Mouse (Mus musculus): Measurements from ENCODE around the gene Tars2. TPM values are rescaled to one million over a fixed set of nuclear protein-coding genes. Genes with fewer than 3 reads are reported as not detected.

Gene Tars2
- polyA plus RNA-seq, 1 experiment from 2014 or later: 50.4 TPM

DNA sequence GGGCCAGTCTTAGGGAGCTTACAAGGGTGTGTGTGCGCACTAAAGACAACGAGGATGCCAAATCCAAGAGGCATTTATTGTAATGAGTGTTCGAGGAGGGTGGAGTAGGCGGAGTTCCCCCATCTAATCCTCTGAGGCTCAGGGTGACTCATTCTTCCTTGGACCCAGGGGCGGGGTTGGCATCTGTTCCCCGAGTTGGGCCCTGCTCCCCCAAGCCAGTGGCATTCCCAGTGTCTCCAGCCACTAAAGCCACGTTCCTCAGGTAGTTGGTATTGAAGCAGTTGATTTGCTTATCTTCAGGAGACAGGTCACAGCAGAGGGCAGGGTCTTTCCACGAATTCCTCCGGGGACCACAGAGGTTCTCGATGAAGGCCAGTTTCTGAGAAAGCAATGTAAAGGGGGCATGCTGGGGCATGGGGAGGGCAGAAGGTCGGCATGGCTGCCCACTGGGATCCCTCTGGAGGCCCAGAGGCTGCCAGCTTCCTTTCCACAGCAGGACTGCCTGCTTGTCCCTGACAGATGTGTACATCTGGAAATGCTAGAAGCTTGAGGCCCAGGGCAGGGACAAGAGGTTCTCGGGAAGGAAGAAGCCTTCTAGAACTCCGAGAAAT, 25.8 kb downstream of the Tars2 start:
- Histone ChIP-seq H3K27ac (peak overlapping the region; percentile 57), H3K9ac (peak overlapping the region; percentile 12), H3K4me1 (replicated peaks) (peaks cover 44% of the 10 kb centered on the region), H3K36me3 (peaks cover 27% of the 10 kb centered on the region), H3K4me2 (peak overlapping the region; percentile 27), H3K9me3 (replicated peaks) (no peaks in the 10 kb centered on the region), H3K27me3 (no peaks in the 10 kb centered on the region), H3K4me3 (replicated peaks) (no peak overlapping the region)
- peak; percentile 50 for DNase-seq
- ATAC-seq (ENCODE audit: low read depth): peak; percentile 66
- 40% methylated on average over 13 of the region's 13 CpGs for whole genome bisulfite sequencing (ENCODE audit: insufficient replicate concordance)

DNA sequence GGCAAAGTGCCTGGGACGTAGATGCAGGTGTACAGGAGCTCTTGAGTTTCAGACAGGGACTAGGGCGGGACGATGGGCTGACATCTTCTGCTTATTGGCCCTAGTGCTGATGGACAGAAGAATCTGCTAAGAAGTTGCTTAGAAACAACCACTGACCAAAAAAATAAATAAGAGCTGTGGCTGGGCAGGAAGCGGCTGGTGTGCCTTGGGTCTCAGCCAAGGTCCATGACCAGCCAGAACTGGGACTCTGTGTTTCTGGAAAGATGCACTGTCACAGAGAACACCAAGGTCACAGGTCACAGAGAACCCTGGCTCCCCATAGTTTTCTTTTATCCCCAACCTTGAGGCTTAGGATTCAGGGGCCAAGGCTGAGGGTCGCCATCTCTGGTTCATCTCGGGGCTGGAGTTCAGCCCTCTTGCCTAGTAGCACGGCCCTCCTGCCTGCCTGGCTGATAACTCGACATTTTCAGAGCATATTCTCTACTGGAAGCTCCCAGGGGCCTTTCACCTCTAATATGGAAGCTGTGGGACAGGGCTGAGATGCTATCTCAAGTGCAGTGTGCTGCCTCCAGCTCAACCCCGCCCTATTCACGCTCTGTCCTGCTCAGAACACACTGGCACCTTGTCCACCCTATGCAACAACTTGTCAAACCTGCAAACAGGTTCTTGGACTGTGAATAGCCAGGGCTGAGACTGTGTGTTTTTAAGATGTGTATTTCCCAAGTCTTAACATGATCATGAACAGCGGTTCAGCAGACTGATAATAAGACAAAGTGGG, 27.1 kb downstream of the Tars2 start:
- DNase-seq: no peak
- H3K27me3 ChIP-seq: no peaks in the 10 kb centered on the region
- ATAC-seq (ENCODE audit: low read depth): no peak
- no peak overlapping the region for H3K4me2 ChIP-seq
- peaks cover 22% of the 10 kb centered on the region for H3K36me3 ChIP-seq
- peak overlapping the region; percentile 2; the same call in 1 of the 2 replicates for H3K27ac ChIP-seq
- no peak overlapping the region for H3K4me3 ChIP-seq (replicated peaks)
- WGBS (ENCODE audit: insufficient replicate concordance): 62% methylated on average over 11 of the region's 11 CpGs
- H3K9me3 ChIP-seq (replicated peaks): no peaks in the 10 kb centered on the region
- H3K9ac ChIP-seq: no peak overlapping the region
- peaks cover 37% of the 10 kb centered on the region for H3K4me1 ChIP-seq (replicated peaks)

DNA sequence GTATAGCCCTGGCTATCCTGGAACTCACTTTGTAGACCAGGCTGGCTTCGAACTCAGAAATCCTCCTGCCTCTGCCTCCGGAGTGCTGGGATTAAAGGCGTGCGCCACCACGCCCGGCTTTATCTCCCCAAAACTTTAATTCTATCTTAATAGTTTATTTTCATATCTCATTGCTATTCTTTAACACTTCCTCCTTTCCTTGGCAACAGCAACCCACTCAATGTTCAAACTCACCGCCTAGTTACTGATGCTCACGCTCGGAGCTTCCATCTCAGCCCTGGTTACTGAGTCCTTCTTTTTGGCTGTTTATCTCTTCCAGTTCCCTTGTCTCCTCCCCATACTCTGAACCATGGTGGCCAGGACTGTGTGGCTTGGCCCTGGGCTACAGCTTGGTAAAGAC, 27.7 kb downstream of the Tars2 start:
- Histone ChIP-seq H3K27ac (no peak overlapping the region), H3K36me3 (peaks cover 22% of the 10 kb centered on the region), H3K9ac (no peak overlapping the region), H3K4me1 (replicated peaks) (peaks cover 37% of the 10 kb centered on the region), H3K4me2 (no peak overlapping the region), H3K4me3 (replicated peaks) (no peak overlapping the region), H3K27me3 (no peaks in the 10 kb centered on the region), H3K9me3 (replicated peaks) (no peaks in the 10 kb centered on the region)
- ATAC-seq (ENCODE audit: low read depth) (no peak), DNase-seq (no peak)
- WGBS (ENCODE audit: insufficient replicate concordance): 88% methylated on average over 9 of the region's 9 CpGs

DNA sequence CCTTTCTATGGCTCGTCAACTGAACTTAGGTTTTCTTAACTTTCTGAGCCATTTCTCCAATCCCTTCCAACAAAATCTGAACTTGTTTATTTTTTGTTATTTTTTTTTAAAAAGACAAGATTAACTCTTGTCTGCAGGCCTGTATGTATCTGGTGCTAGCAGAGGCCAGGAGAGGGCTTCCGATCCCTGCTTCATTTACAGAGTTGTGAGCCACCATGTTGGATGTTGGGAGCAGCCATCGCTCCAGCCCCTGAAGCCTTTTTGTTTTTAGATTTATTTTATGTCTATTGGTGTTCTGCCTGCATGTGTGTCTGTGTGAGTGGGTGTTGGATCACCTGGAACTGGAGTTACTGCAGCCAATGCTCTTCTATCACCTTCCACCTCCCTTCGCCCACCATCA, 28.2 kb downstream of the Tars2 start:
- Histone ChIP-seq H3K4me2 (no peak overlapping the region), H3K36me3 (peaks cover 22% of the 10 kb centered on the region), H3K27me3 (no peaks in the 10 kb centered on the region), H3K27ac (no peak overlapping the region), H3K9ac (no peak overlapping the region), H3K4me1 (replicated peaks) (peaks cover 37% of the 10 kb centered on the region), H3K4me3 (replicated peaks) (no peak overlapping the region), H3K9me3 (replicated peaks) (no peaks in the 10 kb centered on the region)
- ATAC-seq (ENCODE audit: low read depth) (no peak), DNase-seq (no peak)
- 84% methylated on average over 4 of the region's 4 CpGs for WGBS (ENCODE audit: insufficient replicate concordance)

DNA sequence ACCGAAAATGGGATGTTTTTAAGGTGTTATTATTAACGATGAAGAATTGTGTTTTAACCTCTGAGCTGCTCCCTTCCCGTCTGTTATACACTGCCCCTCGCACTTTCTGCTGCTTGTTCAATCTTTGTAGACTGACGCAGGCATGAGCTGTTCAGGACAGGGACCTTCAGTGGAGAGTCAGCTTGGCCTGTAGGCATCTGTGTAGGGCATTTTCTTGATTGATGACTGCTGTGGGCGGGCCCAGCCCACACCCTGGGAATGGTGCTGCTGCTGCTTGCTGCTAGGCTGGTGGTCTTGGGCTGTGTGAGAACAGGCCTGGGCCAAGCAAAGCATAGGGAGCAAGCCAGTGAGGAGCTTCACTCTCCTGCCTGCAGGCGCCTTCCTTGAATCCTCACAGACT, 29.6 kb downstream of the Tars2 start:
- Histone ChIP-seq H3K9me3 (replicated peaks) (no peaks in the 10 kb centered on the region), H3K36me3 (peaks cover 9% of the 10 kb centered on the region), H3K27me3 (no peaks in the 10 kb centered on the region), H3K4me2 (no peak overlapping the region), H3K4me1 (replicated peaks) (peaks cover 32% of the 10 kb centered on the region), H3K27ac (no peak overlapping the region), H3K9ac (no peak overlapping the region), H3K4me3 (replicated peaks) (no peak overlapping the region)
- 75% methylated on average over 7 of the region's 7 CpGs for WGBS (ENCODE audit: insufficient replicate concordance)
- DNase-seq (no peak), ATAC-seq (ENCODE audit: low read depth) (no peak)

DNA sequence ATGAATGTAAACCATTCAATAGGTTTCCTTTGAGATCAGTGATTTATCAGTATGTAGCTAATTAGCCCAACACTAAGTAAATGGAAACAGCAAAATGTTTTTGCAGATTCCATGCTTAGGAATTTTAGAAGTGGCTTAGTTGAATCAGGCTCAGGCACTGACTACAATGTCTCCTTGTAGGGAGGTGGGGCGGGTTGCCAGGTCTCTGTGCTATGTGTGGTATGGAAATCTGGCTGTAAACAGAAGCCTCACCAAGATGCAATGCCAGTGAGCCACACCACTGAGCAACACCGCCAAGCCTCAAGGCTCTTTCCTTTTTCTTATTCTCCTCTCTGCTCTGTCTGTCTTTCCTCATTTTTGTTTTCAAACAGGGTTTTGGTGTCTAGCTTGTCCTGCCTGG, 31.1 kb downstream of the Tars2 start:
- Histone ChIP-seq H3K9me3 (replicated peaks) (no peaks in the 10 kb centered on the region), H3K4me2 (no peak overlapping the region), H3K4me1 (replicated peaks) (peaks cover 17% of the 10 kb centered on the region), H3K27ac (no peak overlapping the region), H3K27me3 (no peaks in the 10 kb centered on the region), H3K36me3 (no peaks in the 10 kb centered on the region), H3K9ac (no peak overlapping the region), H3K4me3 (replicated peaks) (no peak overlapping the region)
- DNase-seq: no peak
- WGBS (ENCODE audit: insufficient replicate concordance): 74% methylated on average over 2 of the region's 2 CpGs
- no peak for ATAC-seq (ENCODE audit: low read depth)

DNA sequence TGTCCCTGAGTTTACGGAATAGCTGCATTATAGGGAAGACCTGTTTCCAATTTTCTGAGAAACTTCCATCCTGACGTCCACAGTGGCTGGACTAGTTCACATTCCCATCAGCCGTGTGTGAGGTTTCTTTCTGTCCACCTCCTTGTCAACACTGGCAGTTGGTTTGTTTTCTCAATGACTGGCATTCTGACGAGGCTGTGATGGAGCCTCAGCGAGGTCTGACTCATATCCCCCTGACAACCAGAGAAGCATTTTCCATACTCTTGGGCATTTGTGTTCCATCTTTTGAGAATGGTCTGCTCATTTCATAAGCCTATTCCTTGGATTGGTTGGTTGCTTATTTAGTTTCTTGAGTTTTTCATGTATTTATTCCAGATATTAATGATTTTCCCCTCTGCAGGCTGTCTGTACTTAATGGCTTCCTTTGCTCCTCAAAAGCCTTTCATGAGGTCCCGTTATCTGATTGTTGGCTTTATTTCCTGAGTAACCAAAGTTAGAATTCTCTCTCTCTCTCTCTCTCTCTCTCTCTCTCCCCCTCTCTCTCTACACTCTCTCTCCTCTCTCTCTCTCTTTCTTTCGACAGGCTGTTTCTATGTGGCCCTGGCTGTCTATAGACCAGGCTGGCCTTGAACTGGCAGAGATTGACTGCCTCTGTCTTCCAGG, 33.2 kb downstream of the Tars2 start:
- Histone ChIP-seq H3K4me3 (replicated peaks) (no peak overlapping the region), H3K27ac (no peak overlapping the region), H3K4me2 (no peak overlapping the region), H3K4me1 (replicated peaks) (peaks cover 3% of the 10 kb centered on the region; the same call in 1 of the 2 replicates), H3K9ac (no peak overlapping the region), H3K27me3 (no peaks in the 10 kb centered on the region), H3K36me3 (no peaks in the 10 kb centered on the region), H3K9me3 (replicated peaks) (no peaks in the 10 kb centered on the region)
- ATAC-seq (ENCODE audit: low read depth) (no peak), DNase-seq (no peak)
- 47% methylated on average over 7 of the region's 7 CpGs for WGBS (ENCODE audit: insufficient replicate concordance)

DNA sequence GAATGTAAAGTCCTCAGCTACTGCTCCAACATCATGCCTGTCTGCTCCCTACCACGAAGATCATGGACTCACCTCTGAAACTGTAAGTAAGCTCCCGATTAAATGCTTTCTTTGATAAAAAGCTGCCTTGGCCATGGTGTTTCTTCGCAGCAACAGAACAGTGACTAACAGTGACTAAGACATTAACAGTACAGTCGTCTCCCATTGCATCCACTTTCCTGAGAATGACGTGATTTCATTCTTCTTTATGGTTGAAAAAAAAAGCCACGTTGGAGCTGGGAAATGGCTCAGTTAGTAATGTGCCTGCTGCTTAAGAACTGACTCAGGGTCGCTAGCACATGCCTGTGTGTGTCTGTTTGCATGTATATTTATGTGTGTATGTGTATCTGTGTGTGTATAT, 34.1 kb downstream of the Tars2 start:
- no peak overlapping the region for H3K9ac ChIP-seq
- H3K27ac ChIP-seq: no peak overlapping the region
- H3K27me3 ChIP-seq: no peaks in the 10 kb centered on the region
- H3K9me3 ChIP-seq (replicated peaks): no peaks in the 10 kb centered on the region
- no peaks in the 10 kb centered on the region for H3K36me3 ChIP-seq
- 68% methylated on average over 7 of the region's 7 CpGs for WGBS (ENCODE audit: insufficient replicate concordance)
- ATAC-seq (ENCODE audit: low read depth): no peak
- no peak for DNase-seq
- no peak overlapping the region for H3K4me2 ChIP-seq
- 0 out of 2 replicates have a peak, but pooled peaks cover 3% of the 10 kb centered on the region for H3K4me1 ChIP-seq (replicated peaks)
- H3K4me3 ChIP-seq (replicated peaks): no peak overlapping the region

DNA sequence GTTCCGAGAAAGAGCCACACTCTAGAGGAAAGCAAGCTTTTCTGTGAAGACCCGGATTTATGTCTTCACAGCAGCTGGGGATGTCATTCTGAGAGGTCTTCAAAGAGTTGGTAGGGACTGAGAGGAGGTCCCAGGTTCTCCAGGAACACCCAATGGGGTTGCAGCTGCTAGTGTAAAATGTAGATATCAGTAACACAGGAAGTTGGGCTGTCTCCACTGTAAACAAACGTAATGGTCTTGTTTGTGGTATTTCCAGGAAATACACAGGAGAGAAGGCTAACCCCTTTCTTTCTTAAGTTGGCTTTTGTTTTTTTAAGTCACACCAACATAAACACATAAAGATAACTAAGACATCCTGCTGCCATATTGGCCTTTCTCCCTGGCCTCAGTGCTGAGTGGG, 37.6 kb downstream of the Tars2 start:
- Histone ChIP-seq H3K4me1 (replicated peaks) (0 out of 2 replicates have a peak, but pooled peaks cover 3% of the 10 kb centered on the region), H3K27me3 (no peaks in the 10 kb centered on the region), H3K9me3 (replicated peaks) (no peaks in the 10 kb centered on the region), H3K27ac (no peak overlapping the region), H3K4me2 (no peak overlapping the region), H3K9ac (no peak overlapping the region), H3K4me3 (replicated peaks) (no peak overlapping the region), H3K36me3 (no peaks in the 10 kb centered on the region)
- DNase-seq: no peak
- 38% methylated on average over 3 of the region's 3 CpGs for WGBS (ENCODE audit: insufficient replicate concordance)
- no peak for ATAC-seq (ENCODE audit: low read depth)

DNA sequence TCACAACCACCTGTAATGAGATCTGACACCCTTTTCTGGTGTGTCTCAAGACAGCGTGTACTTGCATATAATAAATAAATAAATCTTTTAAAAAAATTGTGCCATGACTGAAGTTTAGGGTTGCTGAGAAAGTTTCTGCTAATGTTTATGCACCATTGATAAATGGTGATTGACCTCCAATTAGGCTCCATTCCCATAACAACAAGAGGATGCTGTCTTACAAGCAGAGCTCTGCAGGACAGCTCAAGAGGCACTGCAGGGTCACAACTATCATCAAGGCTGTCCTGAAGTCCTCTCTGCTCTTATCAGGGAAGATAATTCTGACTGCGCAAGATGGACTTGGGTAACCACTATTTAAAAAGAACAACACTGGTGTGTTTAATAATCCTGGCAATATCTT, 41.9 kb downstream of the Tars2 start:
- H3K27ac ChIP-seq: no peak overlapping the region
- H3K9ac ChIP-seq: no peak overlapping the region
- no peaks in the 10 kb centered on the region for H3K36me3 ChIP-seq
- H3K4me1 ChIP-seq (replicated peaks): 0 out of 2 replicates have a peak, but pooled peaks cover 3% of the 10 kb centered on the region
- H3K4me2 ChIP-seq: no peak overlapping the region
- 68% methylated on average over 2 of the region's 2 CpGs for WGBS (ENCODE audit: insufficient replicate concordance)
- no peak overlapping the region for H3K4me3 ChIP-seq (replicated peaks)
- ATAC-seq (ENCODE audit: low read depth): no peak
- no peak for DNase-seq
- H3K27me3 ChIP-seq: no peaks in the 10 kb centered on the region
- no peaks in the 10 kb centered on the region for H3K9me3 ChIP-seq (replicated peaks)

DNA sequence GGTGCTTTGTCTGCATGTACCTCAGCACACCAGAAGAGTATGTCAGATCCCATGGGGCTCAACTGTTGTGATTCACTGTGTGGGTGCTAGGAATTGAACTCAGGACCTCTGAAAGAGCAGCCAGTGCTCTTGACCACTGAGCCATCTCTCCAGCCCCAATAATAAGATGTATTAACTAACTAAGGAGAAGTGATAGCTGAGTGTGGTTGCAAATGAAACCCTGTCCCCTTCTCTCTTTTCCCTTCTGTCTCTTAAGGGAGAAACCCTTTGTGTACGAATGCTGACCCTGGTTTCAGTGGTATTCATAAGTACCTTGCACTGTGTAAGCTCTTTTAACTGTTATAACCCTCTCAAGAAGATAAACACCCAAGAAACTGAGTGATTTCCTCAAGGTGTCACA, 43.9 kb downstream of the Tars2 start:
- no peak overlapping the region for H3K9ac ChIP-seq
- ATAC-seq (ENCODE audit: low read depth): no peak
- H3K4me2 ChIP-seq: no peak overlapping the region
- H3K4me3 ChIP-seq (replicated peaks): no peak overlapping the region
- no peaks in the 10 kb centered on the region for H3K4me1 ChIP-seq (replicated peaks)
- H3K27me3 ChIP-seq: no peaks in the 10 kb centered on the region
- DNase-seq: no peak
- H3K9me3 ChIP-seq (replicated peaks): no peaks in the 10 kb centered on the region
- H3K27ac ChIP-seq: no peak overlapping the region
- no peaks in the 10 kb centered on the region for H3K36me3 ChIP-seq
- 77% methylated on average over 1 of the region's 1 CpGs for WGBS (ENCODE audit: insufficient replicate concordance)
